Mouse (Mus musculus) spleen, postnatal 4 days (tissue): ENCODE measurements around the gene 2210016L21Rik.

Experiments used
- DNase-seq, 2 experiments: peaks; one replicate each; pipeline ENCODE4 v3.0.0; 2022; ENCODE audit warnings: low spot score in 2 of 2

2210016L21Rik gene

DNA sequence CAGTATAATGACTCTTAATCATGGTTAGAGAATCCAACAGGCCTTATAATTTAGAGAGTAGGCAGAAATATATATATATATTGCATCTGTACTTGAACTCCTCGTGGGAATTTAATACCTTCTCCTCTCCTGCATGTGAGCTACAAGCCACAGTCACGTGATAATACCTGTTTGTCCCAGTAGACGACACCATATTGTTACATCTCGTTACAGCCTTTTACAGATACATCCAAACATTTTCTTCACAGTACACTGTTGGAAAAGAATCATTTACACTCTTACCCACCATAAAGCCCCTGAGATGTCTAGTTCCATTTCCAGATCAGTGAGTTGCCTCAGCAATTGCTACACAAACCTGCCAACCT is 790 bp downstream of the 2210016L21Rik start:
- DNase-seq, result no peak

DNA sequence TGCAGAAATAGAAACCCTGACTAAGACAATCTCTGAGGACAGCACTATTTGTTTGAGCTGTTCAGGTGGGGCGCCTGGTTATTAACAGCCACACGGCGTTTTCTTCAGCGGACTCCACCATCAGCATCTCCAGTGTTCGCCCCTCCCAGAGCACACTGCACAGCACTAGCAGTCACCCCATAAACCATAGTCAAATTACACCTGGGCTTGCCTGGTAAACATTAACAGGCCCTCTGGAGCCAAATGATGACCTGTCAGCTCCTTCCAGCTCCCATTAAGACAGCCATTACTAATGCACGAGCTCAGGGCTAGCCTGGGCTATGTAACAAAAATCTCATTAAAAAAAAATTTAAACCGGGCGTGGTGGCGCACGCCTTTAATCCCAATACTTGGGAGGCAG is 3.1 kb downstream of the 2210016L21Rik start:
- no peak for DNase-seq

DNA sequence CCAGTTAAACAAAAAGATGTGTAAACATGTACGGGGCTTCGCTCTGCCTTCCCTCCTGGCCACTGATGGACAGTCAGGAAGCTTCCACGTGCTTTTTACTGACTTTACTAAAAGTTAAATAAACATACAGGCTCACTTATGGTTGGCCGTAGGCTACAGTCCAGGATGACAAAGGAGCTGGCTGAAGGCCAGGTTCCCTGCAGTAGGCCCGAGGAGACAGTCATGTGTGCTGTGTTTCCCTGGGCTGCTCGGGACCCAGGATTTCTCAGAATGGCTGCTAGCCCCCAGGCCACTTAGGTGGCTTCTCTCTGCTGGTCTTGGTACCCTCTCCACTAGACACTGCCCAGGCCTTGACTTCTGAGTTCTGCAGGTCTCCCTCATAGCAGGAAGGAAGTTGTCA is 6.9 kb downstream of the 2210016L21Rik start:
- no peak for DNase-seq

DNA sequence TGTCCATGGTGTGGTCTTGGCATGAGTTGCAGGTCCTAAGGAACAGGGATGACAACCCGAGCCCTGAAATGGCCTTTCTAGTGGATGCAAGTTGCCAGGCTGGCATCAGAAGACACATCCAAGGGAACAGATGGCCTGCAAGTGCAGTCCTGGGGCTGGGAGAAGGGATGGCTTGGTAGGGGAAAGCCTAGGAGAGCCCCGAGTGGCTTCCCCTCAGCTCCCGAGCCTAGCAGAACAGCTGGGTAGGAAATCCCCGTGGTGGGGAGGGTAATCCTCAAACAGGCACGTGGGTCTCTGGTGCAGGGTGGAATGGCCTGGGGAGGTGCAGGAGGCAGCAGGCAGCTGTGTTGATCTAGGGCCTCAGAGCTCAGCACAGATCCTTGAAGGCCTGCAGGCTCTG is 7.4 kb downstream of the 2210016L21Rik start:
- DNase-seq, result no peak

DNA sequence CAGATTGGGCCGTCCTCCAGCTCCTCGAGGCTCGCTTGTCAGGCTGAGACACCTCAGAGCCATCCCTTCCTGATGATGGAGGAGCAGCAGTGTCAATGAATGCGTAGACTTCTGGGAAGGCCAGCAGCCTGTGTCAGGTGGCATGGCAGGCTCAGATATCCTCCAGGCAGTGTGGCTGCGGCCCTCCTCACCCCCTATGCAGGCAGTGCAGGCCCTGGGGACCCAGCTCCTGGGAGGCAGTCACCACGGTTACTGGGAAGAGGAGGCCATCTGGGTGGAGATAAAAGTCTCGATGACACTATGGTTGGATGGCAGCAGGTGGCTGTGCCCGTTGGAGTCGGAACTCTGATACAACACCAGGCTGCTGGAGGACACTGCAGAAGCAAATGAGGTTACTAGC is 7.9 kb downstream of the 2210016L21Rik start:
- no peak for DNase-seq

DNA sequence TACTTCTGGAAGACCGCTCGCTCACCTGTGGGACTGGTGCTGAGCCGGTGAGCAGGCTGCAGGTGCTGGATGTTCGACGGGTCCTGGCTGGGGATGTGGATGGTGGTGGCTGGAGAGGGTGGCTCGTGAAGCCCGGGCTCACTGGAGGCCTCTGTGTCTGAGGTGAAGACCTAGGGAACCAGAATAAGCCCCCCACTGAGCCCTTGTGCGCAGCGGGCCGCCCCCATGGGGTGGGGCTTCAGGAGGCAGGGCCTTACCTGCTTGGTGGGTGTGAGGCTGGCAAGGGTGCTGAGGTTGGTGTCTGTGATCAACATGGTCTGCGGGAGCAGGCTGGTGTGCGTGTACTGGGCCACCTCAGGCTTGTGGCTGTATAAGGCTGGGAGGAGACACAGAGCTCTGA is 8.7 kb downstream of the 2210016L21Rik start:
- DNase-seq, result no peak

DNA sequence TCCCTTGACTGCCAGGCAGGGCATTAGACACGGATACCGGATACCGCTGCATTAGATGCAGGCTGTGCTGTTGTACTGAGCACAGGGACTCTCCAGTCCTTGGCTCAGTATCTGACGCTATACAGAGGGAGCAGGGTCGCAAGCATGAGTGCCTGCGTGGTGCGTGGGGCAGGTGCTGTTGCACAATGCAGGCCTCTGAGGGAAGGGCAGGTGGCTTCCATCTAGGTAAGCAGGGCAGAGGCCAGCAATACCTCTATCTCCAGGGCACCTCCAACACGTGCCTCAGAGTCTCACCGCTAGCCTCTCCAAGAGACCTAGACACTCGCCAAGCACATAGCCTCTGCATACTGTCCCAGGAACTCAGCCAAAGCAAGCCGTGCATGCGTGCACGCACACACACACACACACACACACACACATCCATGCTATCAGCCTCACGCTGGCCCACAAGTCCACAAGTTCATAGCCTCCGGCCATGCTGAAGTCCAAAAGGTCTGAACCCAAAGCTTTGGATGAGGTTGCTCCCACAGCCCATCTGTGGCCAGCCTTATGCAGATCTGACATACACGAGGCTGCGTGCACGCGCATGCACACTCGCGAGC is 9.4 kb downstream of the 2210016L21Rik start:
- DNase-seq, result no peak

DNA sequence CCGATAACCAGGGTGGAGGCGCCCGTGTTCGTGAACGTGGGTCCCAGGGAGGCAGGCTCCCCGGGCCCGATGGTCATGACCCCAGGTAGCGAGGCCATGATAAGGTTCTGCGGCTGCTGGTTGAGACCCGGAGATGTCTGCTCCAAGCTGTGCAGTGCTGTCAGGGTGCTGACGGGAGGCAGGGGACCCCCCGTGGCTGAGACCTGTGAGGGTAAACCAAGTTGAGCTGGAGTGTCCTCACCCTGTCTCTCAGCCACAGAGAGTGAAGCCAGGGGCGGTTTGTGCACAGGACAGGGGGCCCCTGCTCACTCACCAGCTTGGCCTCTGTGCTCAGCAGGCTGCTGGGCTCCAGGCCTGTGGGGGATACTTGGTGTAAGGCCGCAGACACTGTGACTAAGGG is 11.4 kb downstream of the 2210016L21Rik start:
- no peak for DNase-seq

DNA sequence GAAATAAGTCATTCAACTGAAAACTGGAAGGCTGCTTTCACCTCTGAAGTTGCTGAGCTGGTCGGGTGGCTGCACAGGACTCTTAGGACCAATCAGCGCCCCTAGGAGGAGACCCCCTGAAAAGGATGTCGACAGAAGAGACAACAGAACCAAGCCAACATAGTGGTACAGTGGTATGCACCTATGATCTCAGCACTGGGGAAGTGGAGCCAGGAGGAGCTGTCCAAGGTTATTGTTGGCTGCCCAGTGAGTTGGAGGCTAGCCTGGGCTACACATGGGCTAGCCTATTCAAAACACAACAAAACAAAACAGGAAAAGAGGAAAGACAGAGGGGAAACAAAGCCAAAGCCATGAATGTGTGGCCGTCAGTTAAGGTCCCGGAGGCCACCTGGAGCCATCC is 16.1 kb downstream of the 2210016L21Rik start:
- DNase-seq, result no peak

DNA sequence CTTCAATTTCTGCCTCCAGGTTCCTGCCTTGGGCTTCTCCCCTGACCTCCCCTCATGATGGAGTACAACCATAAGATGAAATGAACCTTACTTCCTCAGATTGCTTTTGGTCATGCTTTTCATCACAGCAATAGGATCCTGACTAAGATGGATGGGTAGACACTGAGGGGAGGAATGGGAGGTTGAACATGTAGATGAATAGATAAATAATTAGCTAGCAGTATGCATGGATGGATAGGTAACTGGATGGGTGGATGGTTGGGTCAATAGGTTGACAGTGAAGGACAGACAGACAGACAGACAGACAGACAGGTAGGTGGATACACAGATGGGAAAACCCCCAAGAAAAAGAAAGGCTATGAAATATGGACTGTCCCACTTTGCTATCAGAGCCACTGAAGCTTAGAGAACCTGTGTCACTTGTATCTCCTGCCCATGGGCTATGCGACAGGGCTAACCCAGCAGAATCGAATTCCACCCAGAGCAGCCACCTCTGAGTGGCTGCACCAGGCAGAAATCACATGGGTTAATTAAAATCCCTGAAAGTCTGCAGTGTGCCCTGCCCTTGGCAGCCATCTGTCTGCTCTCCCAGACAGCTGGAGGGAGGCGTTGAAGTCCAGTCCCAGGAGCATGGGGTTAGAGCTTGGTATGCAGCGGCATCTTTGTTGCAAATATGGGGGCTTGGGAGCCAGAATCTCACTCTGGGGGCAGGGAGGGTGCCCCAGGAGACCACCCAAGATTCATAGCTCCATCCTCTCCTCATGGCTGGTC is 19.8 kb downstream of the 2210016L21Rik start:
- no peak for DNase-seq

DNA sequence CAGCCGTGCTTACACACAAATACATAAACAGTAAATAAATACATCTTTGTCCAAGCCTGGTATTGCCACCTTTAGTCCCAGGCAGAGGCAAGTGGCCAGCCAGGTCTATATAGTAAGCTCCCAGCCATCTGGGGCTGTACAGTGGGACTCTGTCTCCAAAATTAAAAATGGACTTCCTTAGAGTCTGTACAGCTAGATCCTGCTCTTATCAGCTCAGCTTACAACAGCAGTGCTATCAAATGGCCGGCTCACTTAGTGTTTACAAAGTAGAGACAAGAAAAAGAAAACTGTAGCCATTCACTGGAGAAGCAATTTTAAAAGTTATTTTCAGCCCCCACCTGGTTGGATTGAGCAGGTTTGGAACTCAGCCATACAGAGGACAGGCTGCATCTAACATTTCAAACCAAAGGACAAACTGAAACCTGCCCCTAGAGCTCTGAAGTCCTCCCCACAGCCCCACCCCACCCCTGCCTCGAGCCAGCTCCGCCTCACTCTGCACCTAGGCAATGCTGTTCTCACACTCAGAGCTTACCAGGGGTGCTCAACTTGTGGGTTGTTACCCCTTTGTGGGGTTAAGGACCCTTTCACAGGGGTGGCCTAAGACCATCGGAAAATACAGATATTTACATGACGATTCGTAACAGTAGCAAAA is 22.5 kb downstream of the 2210016L21Rik start:
- no peak for DNase-seq

DNA sequence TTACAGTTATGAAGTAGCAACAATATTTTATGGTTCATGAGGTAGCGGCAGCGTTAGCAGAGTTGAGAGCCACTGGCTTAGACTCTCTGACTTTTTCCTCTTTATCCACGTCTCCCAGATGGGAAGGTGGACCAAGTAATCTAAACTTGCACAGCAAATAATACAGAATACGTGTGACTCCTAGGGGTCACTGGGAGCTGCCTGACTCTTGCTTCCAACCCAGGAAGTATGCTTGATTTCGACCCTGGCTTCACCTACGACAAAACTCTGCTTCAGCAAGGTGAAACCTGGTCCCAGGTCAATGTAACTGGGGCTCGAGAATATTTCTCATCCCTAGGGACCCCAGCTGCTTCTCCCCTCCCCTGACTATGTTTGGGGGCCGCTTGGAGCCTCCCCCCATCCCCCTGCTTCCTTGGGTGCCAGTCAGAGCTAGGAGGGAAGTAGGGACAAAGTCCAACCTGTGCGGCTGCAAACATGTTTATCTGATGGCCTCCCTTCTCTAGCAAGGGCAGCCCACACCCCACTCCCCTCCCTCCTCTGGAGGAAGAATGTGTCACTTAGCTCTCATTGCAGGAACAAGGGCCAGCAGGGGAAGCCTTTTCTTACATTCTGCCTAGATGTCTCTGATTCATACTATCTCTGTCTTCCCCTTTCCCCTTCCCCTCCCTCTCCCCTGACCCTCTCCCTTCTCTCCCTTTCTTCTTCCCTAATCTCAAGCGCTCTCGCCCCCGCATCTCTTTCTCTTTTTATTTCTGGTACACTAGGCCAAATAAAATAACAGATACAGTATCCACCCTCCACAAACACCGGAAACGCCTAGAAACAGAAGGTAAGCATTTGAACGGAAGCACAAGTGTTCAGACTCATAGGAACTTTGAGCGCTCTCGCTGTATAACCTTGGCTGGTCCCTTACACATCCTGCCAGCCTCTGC is 23.3 kb downstream of the 2210016L21Rik start:
- DNase-seq, result no peak

DNA sequence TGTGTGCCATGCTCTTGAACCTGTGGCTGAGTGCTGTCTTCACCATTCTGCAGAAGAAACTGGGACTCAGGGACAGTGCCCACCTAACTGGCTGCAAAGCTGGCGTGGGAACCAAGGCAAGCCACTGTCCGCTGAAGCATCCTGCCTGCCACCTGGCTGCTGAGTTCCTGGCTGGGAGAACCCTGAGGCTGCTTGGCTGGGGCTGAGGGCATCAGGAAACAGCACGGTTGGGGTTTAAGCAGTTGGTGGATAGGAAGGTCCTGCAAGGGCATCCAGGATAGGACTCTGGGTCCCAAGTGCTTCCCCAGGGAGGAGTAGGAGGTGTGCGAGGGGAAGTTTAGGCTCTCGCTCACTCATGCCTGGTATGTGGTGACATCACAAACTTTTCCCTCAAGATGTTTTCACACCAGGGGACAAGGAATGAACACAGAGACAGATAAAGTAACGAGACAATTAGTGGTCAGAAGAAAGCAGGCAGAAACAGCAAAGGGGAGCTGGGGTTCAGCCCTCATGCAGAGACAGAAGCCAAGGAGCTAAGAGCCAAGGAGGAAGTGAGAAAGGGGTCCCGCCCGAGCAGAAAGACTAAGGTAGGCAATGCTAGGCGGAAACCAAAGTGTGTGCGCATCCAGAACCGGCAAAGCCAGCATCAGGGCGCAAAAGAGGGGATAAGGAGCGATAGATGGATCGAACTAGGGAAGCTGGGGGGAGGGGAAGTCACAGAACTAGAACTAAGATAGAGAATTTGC is 25.7 kb downstream of the 2210016L21Rik start:
- DNase-seq, result no peak

DNA sequence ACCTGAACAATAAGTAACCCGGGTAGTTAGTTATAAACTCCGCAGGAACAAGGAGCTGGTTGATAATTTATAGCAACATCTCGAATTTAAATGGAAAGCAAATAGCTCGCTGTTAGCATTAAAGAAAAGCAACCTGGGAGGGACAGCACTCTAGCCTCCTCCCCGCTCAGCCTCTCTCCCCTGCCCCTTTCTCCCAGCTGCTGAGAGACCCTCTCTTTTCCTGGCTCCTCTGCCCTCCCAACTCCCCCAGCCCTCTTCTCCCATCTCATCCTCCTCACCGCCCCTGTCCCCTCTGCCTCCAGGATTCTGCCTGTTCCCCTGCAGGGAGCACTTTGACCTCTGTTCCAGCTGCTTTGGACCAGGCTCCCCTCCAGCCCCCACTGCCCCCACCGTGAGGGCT is 26.7 kb downstream of the 2210016L21Rik start:
- no peak for DNase-seq

DNA sequence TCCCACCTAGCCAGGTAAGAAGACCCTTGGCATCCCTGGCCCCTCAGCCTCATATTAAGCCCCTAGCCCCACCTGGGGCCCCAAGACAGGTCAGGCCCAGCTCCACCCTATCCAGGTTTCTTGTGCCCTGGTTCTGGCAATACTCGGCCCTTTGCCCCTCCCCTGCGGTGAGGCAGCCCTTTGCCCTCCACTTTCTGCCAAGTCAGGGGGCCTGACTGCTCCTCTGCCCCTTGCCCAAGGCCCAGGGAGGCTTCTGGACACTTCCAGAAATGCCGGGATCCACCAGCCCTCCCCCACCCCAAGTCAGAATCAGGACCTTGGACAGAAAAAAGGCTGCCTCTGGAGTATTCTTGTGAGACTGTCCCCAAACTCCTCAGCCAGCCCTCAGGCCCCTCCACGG is 27.1 kb downstream of the 2210016L21Rik start:
- no peak for DNase-seq

DNA sequence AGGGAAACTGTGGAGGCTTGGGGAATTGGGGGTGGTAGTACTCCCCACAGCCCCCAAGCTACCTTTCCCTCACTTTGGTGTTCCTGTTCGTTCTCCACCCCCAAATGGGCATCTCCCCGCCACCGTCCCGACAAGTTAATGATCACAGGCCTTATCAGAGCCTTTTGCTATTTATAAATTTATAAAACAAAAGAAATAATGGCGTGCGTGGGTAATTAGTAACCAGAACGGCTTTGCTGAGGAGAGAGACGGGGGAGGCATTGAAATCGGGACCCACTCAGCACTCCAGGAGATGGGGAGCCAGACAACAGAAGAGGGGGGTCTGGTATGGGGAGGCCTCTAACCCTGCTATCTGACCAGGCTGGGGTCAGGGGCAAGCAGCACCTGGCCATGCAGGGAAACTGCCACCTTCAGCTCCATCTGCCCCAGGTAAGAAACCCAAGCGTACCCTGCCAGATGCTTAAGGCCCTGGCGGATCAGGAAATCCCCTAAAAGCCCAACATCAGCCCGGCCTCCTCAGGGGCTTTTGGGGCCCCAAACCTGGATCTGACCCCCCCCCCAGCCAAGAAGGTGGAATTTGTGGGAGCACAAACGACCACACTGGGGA is 27.8 kb downstream of the 2210016L21Rik start:
- no peak for DNase-seq

DNA sequence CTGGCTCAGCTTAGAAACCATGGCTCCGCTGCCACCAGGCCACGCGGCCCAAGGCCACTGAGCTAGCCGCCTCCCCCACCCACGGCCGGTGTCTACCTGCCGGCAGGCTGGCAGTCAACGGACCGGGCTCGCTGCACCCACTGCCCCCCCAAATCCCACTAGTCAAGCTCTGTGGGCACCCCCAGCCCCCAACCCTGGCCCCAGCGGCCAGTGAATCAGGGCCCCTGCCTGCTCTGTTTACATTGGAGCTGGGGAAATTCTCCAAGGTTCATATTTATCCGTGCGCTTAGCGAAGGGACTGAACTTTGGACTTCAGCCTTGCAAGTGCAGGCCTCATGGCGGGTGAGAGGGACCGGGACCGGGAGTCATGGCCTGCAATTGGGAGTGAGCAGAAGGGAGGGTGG is 28.9 kb downstream of the 2210016L21Rik start, which contains the start of gene Hnf1a:
TSS of gene Hnf1a (minus strand) at position 271 of the 404 bp plus-strand sequence.
- DNase-seq, result no peak

DNA sequence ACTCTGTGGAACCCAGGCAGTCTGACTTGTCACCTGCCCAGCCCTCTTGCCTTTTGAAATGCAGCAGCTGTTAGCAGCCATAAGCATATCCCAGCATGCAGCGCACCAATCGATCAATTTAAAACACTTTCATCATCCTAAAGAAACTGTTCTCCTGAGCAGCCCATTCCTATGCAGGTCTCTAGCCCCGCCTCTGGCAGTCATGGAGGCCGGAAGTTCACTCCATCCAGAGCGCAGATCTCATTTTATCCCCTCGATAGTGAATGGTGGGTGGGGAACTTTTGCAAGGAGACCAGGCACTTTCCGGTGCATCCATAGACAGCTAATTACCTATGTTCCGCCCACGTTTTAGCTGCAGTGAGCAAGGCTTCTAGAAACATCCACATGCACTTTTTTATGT is 30.2 kb downstream of the 2210016L21Rik start:
- DNase-seq, result no peak

DNA sequence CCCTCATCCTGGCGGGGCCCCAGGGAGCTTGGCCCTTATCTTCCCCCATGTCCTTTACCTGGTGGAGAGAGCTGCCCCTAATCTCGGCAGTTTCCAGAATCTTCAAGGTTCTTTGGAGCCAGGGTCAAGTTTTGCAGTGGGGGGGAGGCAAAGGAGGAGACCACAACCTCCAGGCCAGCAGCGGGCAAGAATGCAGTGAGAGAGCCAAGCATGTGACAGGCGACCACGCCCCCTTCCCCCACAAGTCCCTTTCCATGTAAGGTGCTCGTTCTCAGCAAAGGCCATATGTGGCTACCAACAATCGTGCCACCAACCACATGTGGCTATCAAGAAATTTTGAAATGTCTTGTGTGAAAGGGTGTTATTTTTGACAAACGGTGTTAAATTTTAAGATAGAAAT is 31.2 kb downstream of the 2210016L21Rik start:
- DNase-seq, result no peak

DNA sequence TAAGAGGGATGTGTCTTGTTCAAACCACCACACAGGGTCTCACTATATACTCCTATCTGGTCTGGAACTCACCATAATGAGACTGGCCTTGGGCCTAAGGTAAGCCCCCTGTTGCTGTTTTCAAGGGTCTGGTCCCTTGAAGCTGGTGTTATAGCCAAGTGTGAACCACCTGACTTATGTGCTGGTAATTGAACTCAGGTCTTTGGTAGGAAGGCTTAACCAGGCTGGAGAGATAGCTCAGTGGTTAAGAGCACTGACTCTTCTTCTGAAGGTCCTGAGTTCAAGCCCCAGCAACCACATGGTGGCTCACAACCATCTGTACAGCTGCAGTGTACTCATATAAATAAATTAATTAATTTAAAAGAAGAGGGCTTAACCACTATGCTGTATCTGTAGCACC is 35.0 kb downstream of the 2210016L21Rik start:
- DNase-seq, result no peak

DNA sequence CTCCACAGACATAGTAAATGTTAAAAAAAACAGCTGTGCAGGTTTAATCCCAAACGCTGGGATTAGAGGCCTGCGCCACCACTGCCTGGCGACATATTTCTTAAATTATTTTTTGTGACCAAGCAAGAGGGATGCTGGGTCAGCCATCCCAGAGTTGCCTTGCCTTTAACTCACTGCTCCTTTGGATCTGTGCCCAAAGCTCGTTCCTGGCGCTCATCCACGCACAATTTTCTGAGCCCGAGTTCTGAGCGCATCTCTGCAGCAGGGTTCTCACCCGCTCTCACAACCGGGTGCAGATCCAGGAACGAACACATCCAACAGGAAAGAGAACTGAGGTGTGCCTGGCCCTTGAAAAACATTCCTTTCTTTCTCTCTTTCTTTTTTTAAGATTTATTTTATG is 36.5 kb downstream of the 2210016L21Rik start:
- no peak for DNase-seq
